Mouse (Mus musculus) gastrocnemius, postnatal 36 days (tissue): ENCODE measurements around the gene Immp2l. TPM values are rescaled to one million over a fixed set of nuclear protein-coding genes. Genes with fewer than 3 reads are reported as not detected.

ENCODE experiments used
- DNase-seq, 2 experiments: peaks; one replicate each; pipeline ENCODE4 v3.0.0; 2022
- intact Hi-C: fragments of 180-260 bp; cut with DNase I; formaldehyde crosslinking; loops from one replicate; pipeline ENCODE4 v1.15.1; 2025
- total RNA-seq, 2 experiments: library from RNA; stranded (reverse); gene quantifications; 2 replicates each; pipeline ENCODE4 v1.2.3; 2021

The Immp2l gene
- total RNA-seq, 2 experiments from 2014 or later = 8.9 to 14.0 TPM

GRCm38 (mm10) chr12:41908011-41908410 is 884.1 kb downstream of the Immp2l start:
- DNase-seq = no peak
- intact Hi-C loops = no loop called here

- no peak for DNase-seq
- intact Hi-C loops = no loop called here
These were observed 887.7 kb downstream of the Immp2l start for GRCm38 (mm10) chr12:41911626-41912025.

GRCm38 (mm10) chr12:41937751-41938150 is 913.9 kb downstream of the Immp2l start:
- intact Hi-C loops = no loop called here
- DNase-seq = no peak

- intact Hi-C loops = no loop called here
- no peak for DNase-seq
These were observed 918.0 kb downstream of the Immp2l start for GRCm38 (mm10) chr12:41941853-41942252.

- intact Hi-C loops = no loop called here
- no peak for DNase-seq
These were observed 920.3 kb downstream of the Immp2l start for GRCm38 (mm10) chr12:41944079-41944672.

GRCm38 (mm10) chr12:41946536-41946935 is 922.6 kb downstream of the Immp2l start:
- no peak for DNase-seq
- intact Hi-C loops = no loop called here

GRCm38 (mm10) chr12:41949409-41949808 is 925.5 kb downstream of the Immp2l start:
- no peak for DNase-seq
- intact Hi-C loops = no loop called here

GRCm38 (mm10) chr12:41949841-41950241 is 926.0 kb downstream of the Immp2l start:
- intact Hi-C loops = no loop called here
- DNase-seq = peak in 1 of 2 experiments; percentile 13

- intact Hi-C loops = no loop called here
- no peak for DNase-seq
These were observed 926.8 kb downstream of the Immp2l start for GRCm38 (mm10) chr12:41950726-41951125.

- intact Hi-C loops = no loop called here
- DNase-seq = no peak
These were observed 937.1 kb downstream of the Immp2l start for GRCm38 (mm10) chr12:41961038-41961437.

- intact Hi-C loops = no loop called here
- no peak for DNase-seq
These were observed 967.5 kb downstream of the Immp2l start for GRCm38 (mm10) chr12:41991408-41991807.
